Mouse (Mus musculus): Measurements from ENCODE around the gene Msi1.
A peak's percentile ranks its signal among the peaks of the same experiment; 100 is the strongest.

The Msi1 gene

GRCm38 (mm10) chr5:115465642-115466420 lies 36.4 kb downstream of the Msi1 start, which contains the start of gene Pla2g1b:
Gene Pla2g1b (plus strand): TSS chr5:115466262.
- ATAC-seq (ENCODE audit: low TSS enrichment), result no peak

GRCm38 (mm10) chr5:115469791-115470190 lies 40.4 kb downstream of the Msi1 start:
- ATAC-seq (ENCODE audit: low TSS enrichment), result no peak

- no peak for ATAC-seq (ENCODE audit: low TSS enrichment)
Measured at GRCm38 (mm10) chr5:115470766-115471531, 41.5 kb downstream of the Msi1 start.

- ATAC-seq (ENCODE audit: low TSS enrichment), result no peak
Measured at GRCm38 (mm10) chr5:115473191-115473590, 43.8 kb downstream of the Msi1 start.

- no peak for ATAC-seq (ENCODE audit: low TSS enrichment)
Measured at GRCm38 (mm10) chr5:115474174-115474828, 44.9 kb downstream of the Msi1 start.

- ATAC-seq (ENCODE audit: low TSS enrichment), result peak; percentile 89
Measured at GRCm38 (mm10) chr5:115475337-115476106, 46.1 kb downstream of the Msi1 start.

- peak; percentile 47; the same call in 1 of the 2 replicates for ATAC-seq (ENCODE audit: low TSS enrichment)
Measured at GRCm38 (mm10) chr5:115476107-115476727, 46.8 kb downstream of the Msi1 start.

- no peak for ATAC-seq (ENCODE audit: low TSS enrichment)
Measured at GRCm38 (mm10) chr5:115479561-115479960, 50.2 kb downstream of the Msi1 start.

- no peak for ATAC-seq (ENCODE audit: low TSS enrichment)
Measured at GRCm38 (mm10) chr5:115480101-115480500, 50.7 kb downstream of the Msi1 start.

GRCm38 (mm10) chr5:115482390-115483265 lies 53.2 kb downstream of the Msi1 start:
- no peak for ATAC-seq (ENCODE audit: low TSS enrichment)

GRCm38 (mm10) chr5:115483385-115483784 lies 54.0 kb downstream of the Msi1 start:
- no peak for ATAC-seq (ENCODE audit: low TSS enrichment)

- peak; percentile 93 for ATAC-seq (ENCODE audit: low TSS enrichment)
Measured at GRCm38 (mm10) chr5:115483947-115484920, 54.8 kb downstream of the Msi1 start, which contains the start of gene Sirt4. Gene Sirt4 (minus strand): TSS chr5:115484725.

- no peak for ATAC-seq (ENCODE audit: low TSS enrichment)
Measured at GRCm38 (mm10) chr5:115484996-115485395, 55.6 kb downstream of the Msi1 start.

- no peak for ATAC-seq (ENCODE audit: low TSS enrichment)
Measured at GRCm38 (mm10) chr5:115485489-115486205, 56.2 kb downstream of the Msi1 start.

GRCm38 (mm10) chr5:115486726-115487125 lies 57.3 kb downstream of the Msi1 start:
- no peak for ATAC-seq (ENCODE audit: low TSS enrichment)

GRCm38 (mm10) chr5:115487353-115487752 lies 58.0 kb downstream of the Msi1 start:
- no peak for ATAC-seq (ENCODE audit: low TSS enrichment)

GRCm38 (mm10) chr5:115487942-115488580 lies 58.7 kb downstream of the Msi1 start:
- ATAC-seq (ENCODE audit: low TSS enrichment), result no peak

All from frontal cortex, adult (tissue).